Mouse (Mus musculus): ENCODE measurements around the gene Nfkb2. TPM values are rescaled to one million over a fixed set of nuclear protein-coding genes. Genes with fewer than 3 reads are reported as not detected.
A peak's percentile ranks its signal among the peaks of the same experiment; 100 is the strongest.

The Nfkb2 gene
- polyA plus RNA-seq, 1 experiment, result 46.7 TPM

GRCm38 (mm10) chr19:46328081-46329030 lies 24.2 kb downstream of the Nfkb2 start, which contains the start of gene Fbxl15:
Fbxl15 (plus strand) TSS chr19:46328184.
- H3K9me3 ChIP-seq, result no peaks in the 10 kb centered on the region
- peaks cover 49% of the 10 kb centered on the region for H3K4me1 ChIP-seq
- TF ChIP-seq GATA1 (IDR thresholded peaks at IDR 0.05; ENCODE audit: borderline replicate concordance, low read length), result no peak
- no peak for TF ChIP-seq FLI1 (IDR thresholded peaks at IDR 0.05; ENCODE audit: low read length)
- peak within 1 kb of the TSS; percentile 97 for H3K4me3 ChIP-seq (replicated peaks)
- peaks cover 30% of the 10 kb centered on the region for H3K36me3 ChIP-seq (replicated peaks; ENCODE audit: low read length)
- H3K27me3 ChIP-seq (replicated peaks), result peaks cover 40% of the 10 kb centered on the region

GRCm38 (mm10) chr19:46329031-46329641 lies 25.0 kb downstream of the Nfkb2 start:
- no peak for TF ChIP-seq GATA1 (IDR thresholded peaks at IDR 0.05; ENCODE audit: borderline replicate concordance, low read length)
- no peak for TF ChIP-seq FLI1 (IDR thresholded peaks at IDR 0.05; ENCODE audit: low read length)
- Histone ChIP-seq H3K9me3 (no peaks in the 10 kb centered on the region), H3K4me3 (replicated peaks) (peak overlapping the region; percentile 97), H3K36me3 (replicated peaks; ENCODE audit: low read length) (peaks cover 30% of the 10 kb centered on the region), H3K27me3 (replicated peaks) (peaks cover 32% of the 10 kb centered on the region), H3K4me1 (peaks cover 49% of the 10 kb centered on the region)

GRCm38 (mm10) chr19:46329951-46330350 lies 25.8 kb downstream of the Nfkb2 start:
- Histone ChIP-seq H3K27me3 (replicated peaks) (peaks cover 26% of the 10 kb centered on the region), H3K9me3 (no peaks in the 10 kb centered on the region), H3K4me3 (replicated peaks) (peak overlapping the region; percentile 83), H3K36me3 (replicated peaks; ENCODE audit: low read length) (peaks cover 30% of the 10 kb centered on the region), H3K4me1 (peaks cover 49% of the 10 kb centered on the region)
- TF ChIP-seq FLI1 (IDR thresholded peaks at IDR 0.05; ENCODE audit: low read length) (no peak), GATA1 (IDR thresholded peaks at IDR 0.05; ENCODE audit: borderline replicate concordance, low read length) (no peak)

GRCm38 (mm10) chr19:46330696-46331095 lies 26.6 kb downstream of the Nfkb2 start:
- peaks cover 30% of the 10 kb centered on the region for H3K36me3 ChIP-seq (replicated peaks; ENCODE audit: low read length)
- TF ChIP-seq FLI1 (IDR thresholded peaks at IDR 0.05; ENCODE audit: low read length), result no peak
- TF ChIP-seq GATA1 (IDR thresholded peaks at IDR 0.05; ENCODE audit: borderline replicate concordance, low read length), result no peak
- peaks cover 49% of the 10 kb centered on the region for H3K4me1 ChIP-seq
- H3K4me3 ChIP-seq (replicated peaks), result no peak overlapping the region
- H3K9me3 ChIP-seq, result no peaks in the 10 kb centered on the region
- peaks cover 19% of the 10 kb centered on the region for H3K27me3 ChIP-seq (replicated peaks)

GRCm38 (mm10) chr19:46331326-46331725 lies 27.2 kb downstream of the Nfkb2 start:
- peaks cover 12% of the 10 kb centered on the region for H3K27me3 ChIP-seq (replicated peaks)
- H3K9me3 ChIP-seq, result no peaks in the 10 kb centered on the region
- TF ChIP-seq GATA1 (IDR thresholded peaks at IDR 0.05; ENCODE audit: borderline replicate concordance, low read length) (no peak), FLI1 (IDR thresholded peaks at IDR 0.05; ENCODE audit: low read length) (no peak)
- peaks cover 46% of the 10 kb centered on the region for H3K4me1 ChIP-seq
- no peak overlapping the region for H3K4me3 ChIP-seq (replicated peaks)
- H3K36me3 ChIP-seq (replicated peaks; ENCODE audit: low read length), result peaks cover 34% of the 10 kb centered on the region

- TF ChIP-seq FLI1 (IDR thresholded peaks at IDR 0.05; ENCODE audit: low read length) (no peak), GATA1 (IDR thresholded peaks at IDR 0.05; ENCODE audit: borderline replicate concordance, low read length) (no peak)
- Histone ChIP-seq H3K27me3 (replicated peaks) (peaks cover 6% of the 10 kb centered on the region), H3K9me3 (no peaks in the 10 kb centered on the region), H3K4me3 (replicated peaks) (no peak overlapping the region), H3K36me3 (replicated peaks; ENCODE audit: low read length) (peaks cover 37% of the 10 kb centered on the region), H3K4me1 (peaks cover 40% of the 10 kb centered on the region)
Observed at GRCm38 (mm10) chr19:46331936-46332335, 27.8 kb downstream of the Nfkb2 start.

- Histone ChIP-seq H3K36me3 (replicated peaks; ENCODE audit: low read length) (peaks cover 37% of the 10 kb centered on the region), H3K4me1 (peaks cover 40% of the 10 kb centered on the region), H3K9me3 (no peaks in the 10 kb centered on the region), H3K4me3 (replicated peaks) (no peak overlapping the region), H3K27me3 (replicated peaks) (peaks cover 4% of the 10 kb centered on the region)
- TF ChIP-seq FLI1 (IDR thresholded peaks at IDR 0.05; ENCODE audit: low read length), result no peak
- TF ChIP-seq GATA1 (IDR thresholded peaks at IDR 0.05; ENCODE audit: borderline replicate concordance, low read length), result no peak
Observed at GRCm38 (mm10) chr19:46332721-46333339, 28.7 kb downstream of the Nfkb2 start.

GRCm38 (mm10) chr19:46333906-46334305 lies 29.8 kb downstream of the Nfkb2 start:
- Histone ChIP-seq H3K9me3 (no peaks in the 10 kb centered on the region), H3K36me3 (replicated peaks; ENCODE audit: low read length) (peaks cover 37% of the 10 kb centered on the region), H3K27me3 (replicated peaks) (peaks cover 4% of the 10 kb centered on the region), H3K4me3 (replicated peaks) (no peak overlapping the region), H3K4me1 (peaks cover 40% of the 10 kb centered on the region)
- TF ChIP-seq GATA1 (IDR thresholded peaks at IDR 0.05; ENCODE audit: borderline replicate concordance, low read length), result no peak
- no peak for TF ChIP-seq FLI1 (IDR thresholded peaks at IDR 0.05; ENCODE audit: low read length)

GRCm38 (mm10) chr19:46337719-46338330 lies 33.7 kb downstream of the Nfkb2 start:
- Histone ChIP-seq H3K36me3 (replicated peaks; ENCODE audit: low read length) (peaks cover 9% of the 10 kb centered on the region), H3K9me3 (no peaks in the 10 kb centered on the region), H3K27me3 (replicated peaks) (peaks cover 12% of the 10 kb centered on the region), H3K4me3 (replicated peaks) (peak overlapping the region; percentile 95), H3K4me1 (peaks cover 44% of the 10 kb centered on the region)
- TF ChIP-seq GATA1 (IDR thresholded peaks at IDR 0.05; ENCODE audit: borderline replicate concordance, low read length) (no peak), FLI1 (IDR thresholded peaks at IDR 0.05; ENCODE audit: low read length) (no peak)

Data from megakaryocyte, embryonic 14.5 days (primary cell).